Mouse (Mus musculus) limb, embryonic 11.5 days (tissue): ENCODE results near the gene Olfr1350. TPM values are rescaled to one million over a fixed set of nuclear protein-coding genes. Genes with fewer than 3 reads are reported as not detected.

Experiments used
- polyA plus RNA-seq: library from polyadenylated mRNA; unstranded; fragments of >200 nt; fragmentation: Nextera tagmentation; extraction: Ambion mirVana; gene quantifications from 2 replicates; pipeline ENCODE4 v1.2.1, GENCODE M21; 2014

The Olfr1350 gene
- polyA plus RNA-seq, 1 experiment from 2014 or later: not detected

Other genes with a start within 250 kb of the Olfr1350 start
- gene Zfp583, start 233.6 kb upstream of the Olfr1350 start, polyA plus RNA-seq: 6.9 and 7.8 TPM in 2 replicates
- 2.2 and 2.3 TPM in 2 replicates for gene Gm3854, start 221.1 kb upstream of the Olfr1350 start, polyA plus RNA-seq
- gene Zfp78, start 201.6 kb upstream of the Olfr1350 start, polyA plus RNA-seq: 1.1 and 1.6 TPM in 2 replicates
- 10.2 and 10.4 TPM in 2 replicates for gene Zfp28, start 181.5 kb upstream of the Olfr1350 start, polyA plus RNA-seq
- gene Smim17, start 166.1 kb upstream of the Olfr1350 start, polyA plus RNA-seq: 0.24 and 0.32 TPM in 2 replicates
- not detected in 2 replicates for gene Gm20715, start 154.6 kb upstream of the Olfr1350 start, polyA plus RNA-seq
- not detected in 2 replicates for gene Olfr1344, start 126.2 kb upstream of the Olfr1350 start, polyA plus RNA-seq
- not detected in 2 replicates for gene Olfr1336, start 108.7 kb upstream of the Olfr1350 start, polyA plus RNA-seq
- gene Olfr1346, start 97.7 kb upstream of the Olfr1350 start, polyA plus RNA-seq: not detected in 2 replicates
- not detected in 2 replicates for gene Olfr5, start 77.9 kb upstream of the Olfr1350 start, polyA plus RNA-seq
- gene Olfr1347, start 65.1 kb upstream of the Olfr1350 start, polyA plus RNA-seq: not detected in 2 replicates
- not detected in 2 replicates for gene Olfr1348, start 56.1 kb upstream of the Olfr1350 start, polyA plus RNA-seq
- gene Olfr1349, start 41.9 kb upstream of the Olfr1350 start, polyA plus RNA-seq: not detected in 2 replicates
- 4.7 and 5.6 TPM in 2 replicates for gene Zim1, start 131.6 kb downstream of the Olfr1350 start, polyA plus RNA-seq
- 342 and 380 TPM in 2 replicates for gene Peg3, start 165.6 kb downstream of the Olfr1350 start, polyA plus RNA-seq
- 21.5 and 22.2 TPM in 2 replicates for gene Usp29, start 165.7 kb downstream of the Olfr1350 start, polyA plus RNA-seq